Mouse (Mus musculus): ENCODE results near the gene Slc36a1.

Gene Slc36a1

DNA sequence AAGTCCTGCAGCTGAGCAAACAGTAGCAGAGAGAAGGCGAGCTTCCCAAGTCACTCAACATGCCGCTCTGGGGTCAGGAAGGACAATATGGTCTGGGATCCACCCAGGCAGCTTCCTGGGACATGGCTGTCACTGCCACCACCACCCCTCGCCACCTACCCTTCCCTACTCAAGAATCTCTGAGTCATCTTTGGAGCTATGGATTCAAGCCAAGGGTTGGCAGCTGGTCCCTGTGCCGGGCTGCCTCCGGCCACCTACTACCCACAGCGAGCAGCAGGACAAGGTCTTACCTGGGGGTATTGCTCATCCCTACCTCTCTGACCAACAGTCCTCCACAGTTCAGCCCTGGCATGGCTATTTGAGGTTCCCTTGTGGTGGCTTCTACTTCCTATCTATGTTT, 70.6 kb downstream of the Slc36a1 start:
- no peak for DNase-seq (ENCODE audit: low spot score in 2 of 2)

All from right cerebral cortex, postnatal 36 days (tissue).